Mouse (Mus musculus): ENCODE data around the gene Areg. TPM values are rescaled to one million over a fixed set of nuclear protein-coding genes. Genes with fewer than 3 reads are reported as not detected.

Areg gene
- polyA plus RNA-seq (2012; rRNA removed), result 30.7 and 46.6 TPM in 2 replicates

GRCm38 (mm10) chr5:91139446-91139873 lies at the start of gene Areg:
Gene Areg, plus strand, starts transcription at chr5:91139599.

Other genes starting within 250 kb of the Areg start
- gene Cxcl1, start 248.4 kb upstream of the Areg start, polyA plus RNA-seq (2012; rRNA removed), result 1.2 and 1.4 TPM in 2 replicates
- 0.19 and 1.9 TPM in 2 replicates for gene Cxcl2, start 235.7 kb upstream of the Areg start, polyA plus RNA-seq (2012; rRNA removed)
- 37.4 and 62.6 TPM in 2 replicates for gene Mthfd2l, start 208.5 kb upstream of the Areg start, polyA plus RNA-seq (2012; rRNA removed)
- gene Epgn, start 112.1 kb upstream of the Areg start, polyA plus RNA-seq (2012; rRNA removed), result not detected in 2 replicates
- gene Ereg, start 65.0 kb upstream of the Areg start, polyA plus RNA-seq (2012; rRNA removed), result 1.5 and 1.6 TPM in 2 replicates

Data from colon, adult 2 months (tissue).